Mouse (Mus musculus) small intestine, adult 2 months (tissue): ENCODE measurements around the gene Ip6k1.

Experiments used
- CTCF ChIP-seq: fragments of 200-500 bp; IDR thresholded peaks from 2 replicates; pipeline ENCODE4 v1.5.1; 2012; ENCODE audit warnings: low read depth, mild to moderate bottlenecking, control low read depth, inconsistent platforms, low read length, moderate library complexity, mixed read lengths; ENCODE audit not compliant: insufficient replicate concordance, insufficient read length; ENCODE audit errors: extremely low read depth
- POLR2A ChIP-seq: fragments of 200-500 bp; IDR thresholded peaks from 2 replicates; pipeline ENCODE4 v1.6.1; 2012; ENCODE audit warnings: low read depth, mild to moderate bottlenecking, control low read depth, inconsistent platforms, low read length, moderate library complexity

- no peak for TF ChIP-seq CTCF
- TF ChIP-seq POLR2A: no peak
Measured at GRCm38 (mm10) chr9:108063361-108063760, 61.1 kb downstream of the Ip6k1 start.
